Mouse (Mus musculus): Measurements from ENCODE around the gene Col6a4. TPM values are rescaled to one million over a fixed set of nuclear protein-coding genes. Genes with fewer than 3 reads are reported as not detected.

The Col6a4 gene
- under 1 TPM in 1 of 2 experiments, not detected in 1; 0.04 TPM for polyA plus RNA-seq (2017; shearing (Covaris generic))

GRCm38 (mm10) chr9:106096683-106097082 lies at the start of gene Col6a4:
Col6a4 (minus strand) TSS chr9:106096783.

GRCm38 (mm10) chr9:105960533-105960932 lies 136.1 kb downstream of the Col6a4 start, which contains the start of gene Col6a5:
Col6a5 (minus strand) TSS chr9:105960643.

Other genes starting within 250 kb of the Col6a4 start
- gene Col6a5, start 136.1 kb downstream of the Col6a4 start, polyA plus RNA-seq (2017; shearing (Covaris generic)) = under 1 TPM in 1 of 2 experiments, not detected in 1; 0.10 TPM
- 1 to 10 TPM; 4.2 to 5.8 TPM for gene Glyctk, start 61.4 kb upstream of the Col6a4 start, polyA plus RNA-seq (2017; shearing (Covaris generic))
- gene Wdr82, start 74.1 kb upstream of the Col6a4 start, polyA plus RNA-seq (2017; shearing (Covaris generic)) = 10 to 100 TPM; 80.4 to 92.4 TPM
- 100 to 1,000 TPM in 1 of 2 experiments, 10 to 100 TPM in 1; 60.9 to 115 TPM for gene Ppm1m, start 103.0 kb upstream of the Col6a4 start, polyA plus RNA-seq (2017; shearing (Covaris generic))
- 100 to 1,000 TPM; 264 to 286 TPM for gene Twf2, start 106.3 kb upstream of the Col6a4 start, polyA plus RNA-seq (2017; shearing (Covaris generic))
- gene Tlr9, start 125.8 kb upstream of the Col6a4 start, polyA plus RNA-seq (2017; shearing (Covaris generic)) = not detected
- gene Alas1, start 151.9 kb upstream of the Col6a4 start, polyA plus RNA-seq (2017; shearing (Covaris generic)) = 10 to 100 TPM; 31.6 to 40.0 TPM
- 1 to 10 TPM; 7.3 to 9.9 TPM for gene Poc1a, start 184.3 kb upstream of the Col6a4 start, polyA plus RNA-seq (2017; shearing (Covaris generic))